Mouse (Mus musculus) hindbrain, embryonic 13.5 days (tissue): Measurements from ENCODE around the gene Olfr99. TPM values are rescaled to one million over a fixed set of nuclear protein-coding genes. Genes with fewer than 3 reads are reported as not detected.
"Not testable (repeated sequence)": the region's sequence is repeated elsewhere in the genome, so short reads cannot be mapped to it uniquely, and the experiment has no call there.

Source experiments
- ATAC-seq: fragments of 200-750 bp; cut with Nextera tagmentation; 2 replicates; pipeline ENCODE4 v1.8.0; 2017; ENCODE audit warnings: moderate TSS enrichment; ENCODE audit not compliant: low FRiP score
- H3K27ac ChIP-seq: fragments of 300-500 bp; sonication (generic); 2 replicates; pipeline ENCODE4 v1.5.1; 2015; ENCODE audit warnings: inconsistent platforms, mild to moderate bottlenecking, moderate library complexity
- H3K27me3 ChIP-seq: fragments of 300-500 bp; sonication (generic); 2 replicates; pipeline ENCODE4 v1.6.1; 2015; ENCODE audit warnings: mild to moderate bottlenecking, inconsistent platforms
- H3K36me3 ChIP-seq: fragments of 300-500 bp; sonication (generic); 2 replicates; pipeline ENCODE4 v1.6.1; 2015; ENCODE audit warnings: mild to moderate bottlenecking, inconsistent platforms
- H3K4me1 ChIP-seq: fragments of 300-500 bp; sonication (generic); replicated peaks from 2 replicates; pipeline ENCODE4 v1.6.1; 2015; ENCODE audit warnings: inconsistent platforms
- H3K4me2 ChIP-seq: fragments of 300-500 bp; sonication (generic); 2 replicates; pipeline ENCODE4 v1.6.1; 2015; ENCODE audit warnings: inconsistent platforms, mild to moderate bottlenecking, moderate library complexity
- H3K4me3 ChIP-seq: fragments of 300-500 bp; sonication (generic); 2 replicates; pipeline ENCODE4 v1.5.1; 2015; ENCODE audit warnings: mild to moderate bottlenecking, inconsistent platforms
- H3K9ac ChIP-seq: fragments of 300-500 bp; sonication (generic); 2 replicates; pipeline ENCODE4 v1.6.1; 2015; ENCODE audit warnings: mild to moderate bottlenecking, inconsistent platforms
- H3K9me3 ChIP-seq: fragments of 300-500 bp; sonication (generic); 2 replicates; pipeline ENCODE4 v1.6.1; 2016; ENCODE audit warnings: inconsistent platforms
- WGBS: fragments of 180-500 bp; shearing (Covaris S2); methylation state at CpG from one replicate; pipeline ENCODE4 v1.1.7; 2015; 5-methylcytosine and 5-hydroxymethylcytosine counted together
- polyA plus RNA-seq: library from polyadenylated mRNA; unstranded; fragments of >200 nt; fragmentation: Nextera tagmentation; extraction: Ambion mirVana; gene quantifications from 2 replicates; pipeline ENCODE4 v1.2.1, GENCODE M21; 2015

Gene Olfr99
- polyA plus RNA-seq, 1 experiment from 2014 or later = not detected

DNA sequence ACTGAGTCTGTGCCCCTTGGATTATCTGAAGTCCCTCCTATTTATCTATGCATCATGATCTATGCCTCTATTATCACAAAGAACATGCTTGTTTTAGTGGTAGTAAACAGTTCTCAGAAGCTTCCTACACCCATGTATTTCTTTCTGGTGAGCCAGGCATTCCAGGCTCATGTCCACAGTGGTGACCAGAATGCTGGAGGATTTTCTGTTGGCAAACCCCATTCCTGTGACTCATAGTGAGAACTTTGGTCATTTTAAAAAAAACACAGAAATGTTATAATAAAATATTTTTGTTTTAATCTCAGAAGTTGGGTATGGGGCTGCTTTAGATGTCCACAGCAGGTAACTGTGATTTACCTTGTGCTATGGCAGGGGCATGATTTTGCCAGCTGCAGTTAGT lies 33.8 kb downstream of the Olfr99 start:
- Histone ChIP-seq H3K4me3 (no peak overlapping the region), H3K4me2 (no peak overlapping the region), H3K4me1 (no peaks in the 10 kb centered on the region), H3K9ac (no peak overlapping the region), H3K27me3 (no peaks in the 10 kb centered on the region), H3K9me3 (no peaks in the 10 kb centered on the region), H3K36me3 (no peaks in the 10 kb centered on the region), H3K27ac (no peak overlapping the region)
- ATAC-seq = no peak

GRCm38 (mm10) chr17:37246715-37247114 lies 36.5 kb downstream of the Olfr99 start:
- H3K9me3 ChIP-seq = no peaks in the 10 kb centered on the region
- H3K9ac ChIP-seq = no peak overlapping the region
- no peak overlapping the region for H3K27ac ChIP-seq
- H3K27me3 ChIP-seq = no peaks in the 10 kb centered on the region
- ATAC-seq = no peak
- H3K4me3 ChIP-seq = no peak overlapping the region
- WGBS = 39% methylated on average over 5 of the region's 5 CpGs
- H3K36me3 ChIP-seq = no peaks in the 10 kb centered on the region
- no peak overlapping the region for H3K4me2 ChIP-seq
- H3K4me1 ChIP-seq = no peaks in the 10 kb centered on the region

- H3K4me1 ChIP-seq = no peaks in the 10 kb centered on the region
- no peak overlapping the region for H3K9ac ChIP-seq
- no peaks in the 10 kb centered on the region for H3K27me3 ChIP-seq
- no peak overlapping the region for H3K4me2 ChIP-seq
- no peak overlapping the region for H3K4me3 ChIP-seq
- no peak overlapping the region for H3K27ac ChIP-seq
- no peaks in the 10 kb centered on the region for H3K36me3 ChIP-seq
- ATAC-seq = no peak
- WGBS = 59% methylated on average over 3 of the region's 3 CpGs
- no peaks in the 10 kb centered on the region for H3K9me3 ChIP-seq
Measured at GRCm38 (mm10) chr17:37242198-37242597, 41.1 kb downstream of the Olfr99 start.

- not testable (repeated sequence) for H3K4me2 ChIP-seq, H3K4me1 ChIP-seq, ATAC-seq, H3K9me3 ChIP-seq, H3K36me3 ChIP-seq, H3K4me3 ChIP-seq, H3K27ac ChIP-seq, H3K27me3 ChIP-seq, H3K9ac ChIP-seq
- WGBS = 93% methylated on average over 2 of the region's 2 CpGs
Measured at GRCm38 (mm10) chr17:37237230-37237629, 46.0 kb downstream of the Olfr99 start, which contains the start of gene Olfr97. Gene Olfr97 (minus strand): TSS chr17:37237330.

Other genes with a start within 250 kb of the Olfr99 start
- gene Gabbr1, start 237.5 kb downstream of the Olfr99 start, polyA plus RNA-seq = 55.6 and 57.0 TPM in 2 replicates
- gene Olfr90, start 195.0 kb downstream of the Olfr99 start, polyA plus RNA-seq = not detected in 2 replicates
- not detected in 2 replicates for gene Olfr91, start 185.2 kb downstream of the Olfr99 start, polyA plus RNA-seq
- gene Olfr92, start 163.4 kb downstream of the Olfr99 start, polyA plus RNA-seq = not detected in 2 replicates
- not detected in 2 replicates for gene Olfr93, start 122.0 kb downstream of the Olfr99 start, polyA plus RNA-seq
- not detected in 2 replicates for gene Ubd, start 89.6 kb downstream of the Olfr99 start, polyA plus RNA-seq
- not detected in 2 replicates for gene Olfr94, start 82.5 kb downstream of the Olfr99 start, polyA plus RNA-seq
- gene Olfr95, start 70.3 kb downstream of the Olfr99 start, polyA plus RNA-seq = not detected in 2 replicates
- gene Olfr96, start 63.3 kb downstream of the Olfr99 start, polyA plus RNA-seq = not detected in 2 replicates
- gene Olfr97, start 46.1 kb downstream of the Olfr99 start, polyA plus RNA-seq = not detected in 2 replicates
- not detected in 2 replicates for gene Olfr98, start 19.7 kb downstream of the Olfr99 start, polyA plus RNA-seq
- 1.1 TPM in 2 replicates for gene H2-M3, start 13.2 kb downstream of the Olfr99 start, polyA plus RNA-seq
- not detected in 2 replicates for gene Olfr101, start 20.9 kb upstream of the Olfr99 start, polyA plus RNA-seq
- not detected in 2 replicates for gene Olfr102, start 33.6 kb upstream of the Olfr99 start, polyA plus RNA-seq
- not detected in 2 replicates for gene Olfr103, start 56.2 kb upstream of the Olfr99 start, polyA plus RNA-seq
- gene Olfr104-ps, start 76.1 kb upstream of the Olfr99 start, polyA plus RNA-seq = not detected in 2 replicates
- gene Olfr105-ps, start 95.6 kb upstream of the Olfr99 start, polyA plus RNA-seq = not detected in 2 replicates
- not detected in 2 replicates for gene Olfr106-ps, start 106.9 kb upstream of the Olfr99 start, polyA plus RNA-seq
- gene Olfr107, start 115.8 kb upstream of the Olfr99 start, polyA plus RNA-seq = not detected in 2 replicates
- not detected in 2 replicates for gene Olfr108, start 162.0 kb upstream of the Olfr99 start, polyA plus RNA-seq
- gene Olfr109, start 175.5 kb upstream of the Olfr99 start, polyA plus RNA-seq = not detected in 2 replicates
- gene H2-M2, start 200.1 kb upstream of the Olfr99 start, polyA plus RNA-seq = not detected in 2 replicates
- not detected in 2 replicates for gene Olfr110, start 209.0 kb upstream of the Olfr99 start, polyA plus RNA-seq
- not detected in 2 replicates for gene Olfr111, start 224.6 kb upstream of the Olfr99 start, polyA plus RNA-seq